Mouse (Mus musculus) layer of hippocampus, postnatal 14 days (tissue): ENCODE results near the gene Tmprss9. TPM values are rescaled to one million over a fixed set of nuclear protein-coding genes. Genes with fewer than 3 reads are reported as not detected.

Source experiments
- DNase-seq, 2 experiments: peaks; one replicate each; pipeline ENCODE4 v3.0.0; 2021 to 2022; ENCODE audit warnings: low spot score in 2 of 2, mixed read lengths in 1 of 2
- total RNA-seq, 2 experiments: library from RNA; stranded (reverse); gene quantifications; 2 replicates each; pipeline ENCODE4 v1.2.3; 2021

Tmprss9 gene
- total RNA-seq, 2 experiments from 2014 or later: 0.38 to 0.44 TPM

- no peak for DNase-seq
Measured at GRCm38 (mm10) chr10:80911891-80912290, 40.2 kb downstream of the Tmprss9 start.

GRCm38 (mm10) chr10:80913364-80914011 is 41.8 kb downstream of the Tmprss9 start:
- no peak for DNase-seq

- no peak for DNase-seq
Measured at GRCm38 (mm10) chr10:80914253-80914656, 42.6 kb downstream of the Tmprss9 start.

DNA sequence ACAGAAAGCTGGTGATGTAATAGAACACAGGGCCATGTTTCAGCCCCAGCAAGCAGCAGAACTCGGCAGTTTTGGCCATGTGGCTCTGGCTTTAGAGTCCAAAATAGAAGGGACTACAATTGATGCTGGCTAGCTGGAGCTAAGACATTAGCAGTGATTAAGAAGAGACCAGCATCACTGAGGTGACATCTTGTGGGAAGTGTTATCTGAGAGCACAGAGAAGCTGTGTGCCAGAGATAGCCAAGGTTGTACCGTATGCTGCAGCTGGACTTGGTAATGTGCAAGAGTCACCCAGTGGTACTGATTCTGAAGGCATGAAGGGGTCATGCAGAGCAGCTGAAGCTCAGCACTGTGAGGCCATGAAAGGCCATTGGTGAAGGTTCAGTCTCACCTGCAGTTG is 43.6 kb downstream of the Tmprss9 start:
- no peak for DNase-seq

- no peak for DNase-seq
Measured at GRCm38 (mm10) chr10:80915736-80916135, 44.1 kb downstream of the Tmprss9 start.

DNA sequence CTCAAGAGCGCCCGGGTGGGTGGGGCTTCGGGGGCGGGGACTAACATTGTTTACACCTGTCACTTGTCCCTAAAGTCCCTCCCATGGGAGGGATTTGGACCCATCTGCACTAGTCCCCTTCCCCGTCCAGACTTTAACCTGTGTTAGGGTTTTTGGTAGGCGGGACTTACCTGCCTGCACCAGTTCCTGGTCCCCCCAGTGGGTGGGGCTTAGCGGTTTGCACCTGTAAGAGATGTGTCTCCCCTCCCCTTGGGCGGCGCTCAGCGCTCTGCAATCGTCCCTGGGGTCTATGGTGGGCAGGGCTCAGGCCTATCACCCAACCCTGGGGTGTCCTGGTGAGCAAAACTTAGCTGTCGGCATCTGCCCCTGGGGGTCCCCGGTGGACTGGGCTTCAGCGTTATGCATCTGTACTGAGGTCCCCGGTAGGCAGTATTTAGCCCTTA is 45.7 kb downstream of the Tmprss9 start:
- no peak for DNase-seq

- peak; percentile 78 to 84 for DNase-seq
Measured at GRCm38 (mm10) chr10:80917779-80918434, 46.3 kb downstream of the Tmprss9 start, which contains the start of gene Lmnb2. Gene Lmnb2 (minus strand): TSS chr10:80918245.

GRCm38 (mm10) chr10:80921923-80922322 is 50.3 kb downstream of the Tmprss9 start:
- DNase-seq: no peak

DNA sequence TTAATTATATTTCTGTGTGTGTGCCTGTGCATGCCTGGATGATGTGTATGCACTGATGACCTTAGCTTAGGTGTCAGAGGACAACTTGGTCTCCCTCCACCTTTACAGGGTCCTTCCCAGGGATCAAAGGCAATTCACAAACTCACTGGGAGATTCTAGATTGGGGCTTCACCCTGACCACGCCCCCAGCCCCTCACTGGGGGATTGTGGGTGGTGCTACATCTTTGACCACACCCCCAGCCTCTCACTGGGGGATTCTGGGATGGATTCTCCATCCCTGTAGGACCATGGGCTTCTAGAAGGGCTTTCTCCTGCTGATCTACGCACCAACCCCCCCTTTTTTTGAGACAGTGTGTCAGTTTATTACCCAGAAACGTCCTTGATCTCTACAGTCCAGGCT is 53.8 kb downstream of the Tmprss9 start:
- DNase-seq: no peak

DNA sequence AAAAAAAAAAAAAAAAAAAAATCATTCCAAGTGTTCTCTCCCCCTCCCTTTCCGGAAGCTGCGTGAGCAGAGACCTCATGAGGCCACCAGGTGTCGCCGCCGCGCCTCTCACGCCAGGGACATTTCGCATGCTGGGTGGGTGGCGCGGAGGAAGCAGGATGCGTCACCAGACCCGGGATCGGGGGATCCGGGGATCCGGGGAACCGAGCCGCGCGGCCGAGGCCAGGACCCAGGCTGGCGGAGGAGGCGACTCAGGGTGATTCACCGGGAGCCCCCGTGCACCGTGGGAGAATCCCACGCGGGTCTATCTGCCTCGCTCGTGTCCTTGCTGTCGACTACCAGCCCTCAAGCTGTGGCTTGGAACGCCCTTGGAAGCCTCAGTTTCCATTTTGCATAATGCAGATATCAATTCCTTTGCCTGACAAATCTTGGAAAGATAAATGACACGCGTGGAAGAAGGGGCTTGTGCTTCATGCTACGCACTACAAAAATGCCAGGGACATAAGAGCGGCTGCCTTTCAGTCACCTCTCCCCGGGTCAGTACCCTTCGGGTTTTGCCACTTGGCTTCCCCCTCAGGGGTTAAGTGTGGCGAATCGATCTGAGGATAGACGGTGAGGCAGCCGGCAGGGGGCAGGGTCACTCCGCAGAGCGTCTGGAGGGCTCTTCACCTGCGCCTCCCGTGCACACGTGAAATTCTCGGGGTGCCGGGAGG is 57.1 kb downstream of the Tmprss9 start:
- DNase-seq: peak; percentile 92 to 95

- DNase-seq: peak; percentile 97 to 99
Measured at GRCm38 (mm10) chr10:80929299-80930226, 57.9 kb downstream of the Tmprss9 start, which contains the start of gene Gadd45b. Gene Gadd45b (plus strand): TSS chr10:80930073.

- no peak for DNase-seq
Measured at GRCm38 (mm10) chr10:80930361-80931152, 58.9 kb downstream of the Tmprss9 start.

- DNase-seq: no peak
Measured at GRCm38 (mm10) chr10:80931153-80931671, 59.6 kb downstream of the Tmprss9 start.

- DNase-seq: no peak
Measured at GRCm38 (mm10) chr10:80931695-80932094, 60.0 kb downstream of the Tmprss9 start.

GRCm38 (mm10) chr10:80932206-80932605 is 60.6 kb downstream of the Tmprss9 start:
- no peak for DNase-seq

DNA sequence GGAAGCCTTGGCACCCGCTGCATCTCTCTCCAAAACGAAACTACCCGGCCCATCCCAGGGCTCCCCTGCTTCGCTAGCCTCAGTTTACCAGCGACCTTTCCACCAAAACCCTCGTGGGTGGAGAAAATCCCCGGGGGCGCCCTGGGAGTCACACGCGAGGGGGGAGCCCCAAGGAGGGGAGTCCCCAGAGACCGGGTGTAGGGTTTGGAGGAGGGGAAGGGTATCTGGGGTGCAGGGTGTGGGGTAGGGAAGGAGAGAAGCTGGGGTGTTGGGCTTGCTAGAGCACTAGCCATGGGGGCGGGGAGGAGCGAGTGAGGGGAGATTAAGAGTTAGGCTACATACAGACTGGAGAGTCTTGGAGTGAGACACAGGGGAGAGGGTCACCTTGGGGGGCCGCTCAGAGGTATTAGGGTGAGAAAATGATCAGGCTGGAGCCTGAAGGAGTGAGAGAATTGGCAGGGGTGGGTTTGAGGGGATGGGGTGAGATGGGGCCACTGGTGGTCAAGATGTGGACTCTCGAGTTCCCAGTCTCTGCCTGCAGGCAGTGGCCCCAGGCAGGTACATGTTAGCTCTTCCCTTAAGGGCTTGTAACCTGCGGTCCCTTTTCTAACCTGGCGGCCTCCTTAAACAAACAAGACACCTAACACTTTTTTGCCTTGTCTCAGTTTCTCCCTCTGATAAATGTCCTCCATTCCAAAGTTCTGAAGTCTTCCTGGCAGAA is 61.2 kb downstream of the Tmprss9 start:
- DNase-seq: no peak

DNA sequence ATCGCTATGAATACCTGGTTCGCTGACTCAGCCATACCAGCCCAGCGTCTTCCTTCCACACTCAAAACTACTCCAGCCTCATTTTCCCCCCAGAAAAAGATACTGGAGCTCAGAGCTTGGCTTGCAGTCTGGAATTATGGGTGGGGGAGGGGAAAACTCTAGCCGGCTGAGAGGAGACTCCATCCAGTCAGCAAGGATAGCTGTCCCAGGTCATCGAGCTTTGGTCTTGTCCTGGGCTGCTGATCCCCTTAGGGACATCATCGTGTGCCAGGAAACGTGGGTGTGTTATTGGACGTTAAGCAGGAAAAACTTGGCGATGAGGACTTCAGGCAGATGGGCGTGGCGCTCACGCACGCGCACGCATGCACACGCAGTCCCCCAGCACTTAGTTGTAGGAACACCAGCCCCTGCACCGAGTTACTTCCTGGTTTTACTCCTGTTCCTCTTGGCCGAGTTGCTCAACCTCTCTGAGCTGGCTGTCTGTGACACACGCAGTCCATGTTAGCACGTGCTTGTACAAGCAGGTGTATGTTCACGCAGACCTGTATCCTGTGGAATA is 61.9 kb downstream of the Tmprss9 start:
- no peak for DNase-seq

DNA sequence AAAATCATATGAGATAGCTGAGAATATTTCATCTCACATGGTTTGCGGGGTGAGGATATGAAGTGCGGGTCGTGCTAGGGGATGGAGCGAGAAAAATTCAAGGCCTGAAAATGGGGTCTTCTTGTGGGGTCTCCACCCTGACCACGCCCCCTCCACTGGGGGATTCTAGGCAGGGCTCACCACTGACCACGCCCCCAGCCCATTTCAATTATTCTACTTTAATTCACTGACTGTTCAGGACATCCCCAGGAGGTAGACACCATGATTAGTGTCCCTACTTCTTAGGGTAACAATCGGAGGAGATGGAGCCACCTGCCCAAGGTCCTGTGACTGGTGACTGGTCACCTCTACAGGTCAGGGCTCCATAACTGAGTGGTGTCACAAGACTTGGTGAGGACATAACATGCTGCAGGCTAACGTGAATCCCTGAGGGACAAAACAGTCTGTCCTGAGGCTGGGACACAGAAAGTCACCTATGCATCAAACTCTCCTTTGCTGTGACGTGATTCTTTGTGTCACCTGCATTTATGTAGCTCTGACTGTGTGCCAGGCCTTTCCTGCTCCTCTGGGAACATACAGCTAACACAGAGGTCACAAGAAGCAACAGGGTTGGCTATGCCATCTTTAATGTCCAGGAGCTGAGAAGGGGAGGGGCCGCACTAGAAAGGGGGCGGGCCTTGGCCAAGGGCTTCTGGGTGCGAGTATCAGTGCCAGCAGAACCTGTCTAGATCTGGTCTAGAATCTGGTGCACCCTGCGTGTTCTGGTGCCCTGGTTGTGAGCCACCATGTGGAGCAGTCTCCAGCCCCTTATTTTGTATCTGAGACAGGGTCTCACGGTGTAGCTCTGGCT is 62.7 kb downstream of the Tmprss9 start:
- no peak for DNase-seq
